Mouse (Mus musculus): ENCODE measurements at regions not wholly inside any gene's neighbourhood (a gene's known extent, or its start where the extent isn't known, plus 50 kb on each side); places are given as distances from the start of the nearest gene placed in this dataset.

DNA sequence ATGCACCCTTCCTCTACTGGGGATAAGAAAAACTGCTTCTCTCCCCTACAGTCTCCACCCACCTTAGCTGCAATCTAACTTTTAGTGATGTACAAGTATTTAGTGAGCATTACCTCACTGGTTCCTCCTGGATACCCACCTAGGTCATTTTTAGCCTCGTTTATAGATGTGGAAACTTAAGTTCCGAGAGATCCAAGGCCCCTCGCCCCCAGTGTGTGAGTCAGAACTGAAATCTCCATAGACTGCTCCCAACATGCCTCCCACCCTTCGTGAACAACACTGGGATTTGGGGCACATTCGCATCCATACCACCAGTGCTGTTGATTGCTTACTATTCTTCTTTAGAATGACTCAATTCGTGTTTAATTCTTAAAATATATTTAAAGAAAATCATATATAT is 52.2 kb upstream of the Cdh5 start:
- TF ChIP-seq CTCF (IDR thresholded peaks at IDR 0.05; ENCODE audit: low read depth, low read length) (no peak), GATA1 (IDR thresholded peaks at IDR 0.05; ENCODE audit: borderline replicate concordance, low read length) (no peak), POLR2AphosphoS5 (IDR thresholded peaks at IDR 0.05; ENCODE audit: insufficient replicate concordance, low read depth, low read length) (no peak)

Measured in G1E (cell line).